Mouse (Mus musculus) bone marrow, adult 2 months (tissue): ENCODE results near the gene Gpc4.

Experiments used
- CTCF ChIP-seq: fragments of 200-500 bp; IDR thresholded peaks from 2 replicates; pipeline ENCODE4 v1.5.1; 2011; ENCODE audit warnings: low read length, control low read depth; ENCODE audit not compliant: control insufficient read depth, insufficient read depth
- POLR2A ChIP-seq: fragments of 200-500 bp; IDR thresholded peaks from 2 replicates; pipeline ENCODE4 v1.6.1; 2011; ENCODE audit warnings: low read depth, mild to moderate bottlenecking, control low read depth, low read length, borderline replicate concordance; ENCODE audit not compliant: control insufficient read depth

DNA sequence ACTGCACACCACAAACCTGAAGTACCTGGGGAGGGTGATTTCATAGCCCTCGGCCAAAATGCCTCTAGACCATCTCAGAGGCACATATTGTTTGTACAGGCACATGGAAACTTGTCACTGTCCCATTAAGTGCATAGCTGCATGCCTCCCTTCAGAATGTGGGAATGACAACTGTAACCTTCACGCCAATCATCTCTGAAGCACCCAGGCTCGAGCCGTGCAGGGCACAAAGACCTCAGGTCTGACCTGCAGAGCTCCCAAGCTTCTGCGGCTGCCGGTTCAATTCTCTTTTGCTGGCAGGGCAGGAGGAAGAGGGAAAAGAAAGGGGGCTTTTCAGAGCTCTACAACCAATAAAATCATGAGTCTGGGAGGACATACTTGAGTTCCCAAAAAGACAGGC, 2.3 kb downstream of the Gpc4 start:
- TF ChIP-seq POLR2A (no peak), CTCF (no peak)
